ENCODE assay signal across 8 mouse cellular contexts in the genomic region with DNA sequence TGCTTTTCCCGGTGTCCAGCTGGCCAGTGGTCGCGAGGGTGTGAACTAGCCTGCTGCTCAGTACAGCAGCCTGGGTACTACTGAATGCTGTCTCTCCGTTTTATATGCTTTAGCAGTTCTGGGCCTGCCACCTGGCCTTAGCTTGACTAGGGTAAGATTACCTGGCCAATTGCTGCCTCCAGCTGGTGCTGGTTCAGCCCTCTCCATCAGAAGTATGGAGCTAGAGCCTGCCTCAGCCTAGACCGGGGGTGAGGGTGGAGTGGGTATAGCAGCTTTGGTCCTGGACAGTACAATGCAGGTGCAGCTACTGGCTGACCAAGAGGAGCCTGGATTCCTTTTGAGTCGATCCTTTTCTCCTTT.
DNase-seq lines count a peak whose midpoint lies in the region; ATAC-seq and TF ChIP-seq lines count a peak whose summit lies in the region.

No protein-coding gene starts in this region.

- no peak for TF ChIP-seq POLR2A in cortical plate, adult 2 months (IDR thresholded peaks at IDR 0.05; ENCODE audit: extremely low read depth, insufficient read depth, low read length)

- WGBS in heart, postnatal 0 days, result 29% methylated on average over 6 of the region's 6 CpGs
- WGBS in hindbrain, embryonic 16.5 days, result 6% methylated on average over 6 of the region's 6 CpGs
- WGBS in midbrain, embryonic 15.5 days, result 11% methylated on average over 6 of the region's 6 CpGs

- peaks cover 19% of the 10 kb centered on the region for H3K4me1 ChIP-seq in heart, postnatal 0 days (ENCODE audit: control insufficient read depth, insufficient read depth)
- peaks cover 11% of the 10 kb centered on the region; the same call in 1 of the 2 replicates for H3K4me1 ChIP-seq in cortical plate, adult 2 months (ENCODE audit: control insufficient read depth, insufficient read depth, low read length)
- H3K4me1 ChIP-seq in hindbrain, embryonic 16.5 days (ENCODE audit: control insufficient read depth, insufficient read depth, low read depth, low read length), result peaks cover 59% of the 10 kb centered on the region
- peaks cover 71% of the 10 kb centered on the region for H3K4me1 ChIP-seq in midbrain, embryonic 15.5 days

- TF ChIP-seq EP300 in heart, postnatal 0 days (IDR thresholded peaks at IDR 0.05; ENCODE audit: low read depth), result no peak

- no peak overlapping the region for H3K27ac ChIP-seq in heart, postnatal 0 days (ENCODE audit: low read depth)
- no peak overlapping the region for H3K27ac ChIP-seq in cortical plate, adult 2 months (ENCODE audit: insufficient read depth, low read length)
- H3K27ac ChIP-seq in hindbrain, embryonic 16.5 days (ENCODE audit: low read depth, low read length), result peak overlapping the region; percentile 95
- peak overlapping the region; percentile 96 for H3K27ac ChIP-seq in midbrain, embryonic 15.5 days

- no peak for TF ChIP-seq CTCF in heart, postnatal 0 days (IDR thresholded peaks at IDR 0.05; ENCODE audit: low read depth)
- TF ChIP-seq CTCF in cortical plate, adult 2 months (IDR thresholded peaks at IDR 0.05; ENCODE audit: extremely low read depth, insufficient read depth, low read length), result no peak

- H3K4me2 ChIP-seq in heart, postnatal 0 days (ENCODE audit: low read depth, low read length), result peak overlapping the region; percentile 98
- peak overlapping the region; percentile 73 for H3K4me2 ChIP-seq in hindbrain, embryonic 16.5 days (ENCODE audit: low read length)
- peak overlapping the region; percentile 94 for H3K4me2 ChIP-seq in midbrain, embryonic 15.5 days

- ATAC-seq in heart, postnatal 0 days (ENCODE audit: insufficient read depth, low read depth), result no peak
- ATAC-seq in hindbrain, embryonic 16.5 days, result no peak
- peak; percentile 6; the same call in 1 of the 2 replicates for ATAC-seq in midbrain, embryonic 15.5 days (replicated peaks)

- H3K9me3 ChIP-seq in heart, postnatal 0 days (replicated peaks; ENCODE audit: control insufficient read depth, low read length), result no peaks in the 10 kb centered on the region
- H3K9me3 ChIP-seq in hindbrain, embryonic 16.5 days (ENCODE audit: control insufficient read depth, low read length), result no peaks in the 10 kb centered on the region
- H3K9me3 ChIP-seq in midbrain, embryonic 15.5 days, result no peaks in the 10 kb centered on the region

- H3K4me3 ChIP-seq in heart, postnatal 0 days (ENCODE audit: low read depth, low read length), result peak overlapping the region; percentile 63
- peak overlapping the region; percentile 60 for H3K4me3 ChIP-seq in cortical plate, adult 2 months (ENCODE audit: insufficient read depth, low read length)
- peak overlapping the region; percentile 88 for H3K4me3 ChIP-seq in hindbrain, embryonic 16.5 days (ENCODE audit: low read length)
- H3K4me3 ChIP-seq in midbrain, embryonic 15.5 days, result peak overlapping the region; percentile 90

- no peaks in the 10 kb centered on the region for H3K36me3 ChIP-seq in heart, postnatal 0 days (replicated peaks; ENCODE audit: control insufficient read depth, insufficient read depth, low read length)
- no peaks in the 10 kb centered on the region for H3K36me3 ChIP-seq in hindbrain, embryonic 16.5 days (ENCODE audit: control insufficient read depth, insufficient read depth, low read length)
- no peaks in the 10 kb centered on the region for H3K36me3 ChIP-seq in midbrain, embryonic 15.5 days (replicated peaks)

- no peaks in the 10 kb centered on the region; the same call in 1 of the 2 replicates for H3K27me3 ChIP-seq in heart, postnatal 0 days (ENCODE audit: control insufficient read depth, insufficient read depth, low read length)
- H3K27me3 ChIP-seq in hindbrain, embryonic 16.5 days (replicated peaks; ENCODE audit: control insufficient read depth, insufficient read depth, low read length), result no peaks in the 10 kb centered on the region
- H3K27me3 ChIP-seq in midbrain, embryonic 15.5 days (replicated peaks), result no peaks in the 10 kb centered on the region

- DNase-seq in heart, postnatal 0 days (ENCODE audit: low spot score), result no peak
- DNase-seq in heart, postnatal 4 days, result no peak
- DNase-seq in thymus, postnatal 25 days, result no peak
- no peak for DNase-seq in embryo, embryonic 10 days (ENCODE audit: low spot score)
- no peak for DNase-seq in urinary bladder, postnatal 36 days (ENCODE audit: low spot score in 2 of 2)

- peak overlapping the region; percentile 63; the same call in 1 of the 2 replicates for H3K9ac ChIP-seq in heart, postnatal 0 days (replicated peaks; ENCODE audit: low read depth, low read length)
- H3K9ac ChIP-seq in hindbrain, embryonic 16.5 days (ENCODE audit: low read depth, low read length), result peak overlapping the region; percentile 92
- peak overlapping the region; percentile 90 for H3K9ac ChIP-seq in midbrain, embryonic 15.5 days

Comparison
In these comparisons a context has a peak if more than half of its experiments do, and no peak if none do; other contexts are left out.
1. H3K27ac ChIP-seq: peak in hindbrain, embryonic 16.5 days (single experiment) and midbrain, embryonic 15.5 days (single experiment); none in heart, postnatal 0 days (single experiment) and cortical plate, adult 2 months (single experiment).
2. Peak in every context shown above with its lines, with median percentiles within 50 percentile points of each other: H3K4me2 ChIP-seq, H3K4me3 ChIP-seq and H3K9ac ChIP-seq.